Mouse (Mus musculus) embryonic facial prominence, embryonic 12.5 days (tissue): ENCODE data around the gene Npas3. TPM values are rescaled to one million over a fixed set of nuclear protein-coding genes. Genes with fewer than 3 reads are reported as not detected.
A peak's percentile ranks its signal among the peaks of the same experiment; 100 is the strongest.

Experiments used
- ATAC-seq: fragments of 200-750 bp; cut with Nextera tagmentation; 2 replicates; pipeline ENCODE4 v1.8.0; 2017; ENCODE audit not compliant: insufficient number of reproducible peaks, insufficient read depth, low FRiP score, low TSS enrichment
- H3K27ac ChIP-seq: fragments of 300-500 bp; sonication (generic); 2 replicates; pipeline ENCODE4 v1.5.1; 2016; ENCODE audit warnings: mild to moderate bottlenecking
- H3K27me3 ChIP-seq: fragments of 300-500 bp; sonication (generic); 2 replicates; pipeline ENCODE4 v1.6.1; 2016; ENCODE audit warnings: mild to moderate bottlenecking, moderate library complexity
- H3K36me3 ChIP-seq: fragments of 300-500 bp; sonication (generic); 2 replicates; pipeline ENCODE4 v1.6.1; 2016; ENCODE audit warnings: mild to moderate bottlenecking
- H3K4me1 ChIP-seq: fragments of 300-500 bp; sonication (generic); 2 replicates; pipeline ENCODE4 v1.6.1; 2016
- H3K4me2 ChIP-seq: fragments of 300-500 bp; sonication (generic); replicated peaks from 2 replicates; pipeline ENCODE4 v1.6.1; 2016; ENCODE audit warnings: mild to moderate bottlenecking, moderate library complexity
- H3K4me3 ChIP-seq: fragments of 300-500 bp; sonication (generic); 2 replicates; pipeline ENCODE4 v1.5.1; 2016; ENCODE audit warnings: mild to moderate bottlenecking
- H3K9ac ChIP-seq: fragments of 300-500 bp; sonication (generic); 2 replicates; pipeline ENCODE4 v1.6.1; 2016; ENCODE audit warnings: mild to moderate bottlenecking, moderate library complexity
- H3K9me3 ChIP-seq: fragments of 300-500 bp; sonication (generic); 2 replicates; pipeline ENCODE4 v1.6.1; 2016; ENCODE audit warnings: mild to moderate bottlenecking, moderate library complexity
- WGBS: fragments of 180-500 bp; shearing (Covaris S2); methylation state at CpG from one replicate; pipeline ENCODE4 v1.1.7; 2016; 5-methylcytosine and 5-hydroxymethylcytosine counted together
- polyA plus RNA-seq: library from polyadenylated mRNA; unstranded; fragments of >200 nt; fragmentation: Nextera tagmentation; extraction: Ambion mirVana; gene quantifications from 2 replicates; pipeline ENCODE4 v1.2.1, GENCODE M21; 2016

Gene Npas3
- polyA plus RNA-seq, 1 experiment from 2014 or later = 6.4 TPM

GRCm38 (mm10) chr12:53825251-53825650 lies 576.8 kb downstream of the Npas3 start:
- Histone ChIP-seq H3K27ac (no peak overlapping the region), H3K4me3 (no peak overlapping the region), H3K27me3 (no peaks in the 10 kb centered on the region), H3K9me3 (no peaks in the 10 kb centered on the region), H3K36me3 (no peaks in the 10 kb centered on the region), H3K4me2 (no peak overlapping the region), H3K4me1 (peaks cover 11% of the 10 kb centered on the region; the same call in 1 of the 2 replicates), H3K9ac (no peak overlapping the region)
- no peak for ATAC-seq

- 0 out of 2 replicates have a peak, but pooled peaks have one; percentile 74 for ATAC-seq
- Histone ChIP-seq H3K4me1 (peaks cover 11% of the 10 kb centered on the region; the same call in 1 of the 2 replicates), H3K27me3 (no peaks in the 10 kb centered on the region), H3K4me2 (no peak overlapping the region), H3K9me3 (no peaks in the 10 kb centered on the region), H3K27ac (no peak overlapping the region), H3K4me3 (no peak overlapping the region), H3K36me3 (no peaks in the 10 kb centered on the region), H3K9ac (no peak overlapping the region)
- 40% methylated on average over 12 of the region's 12 CpGs for WGBS
These were observed 577.6 kb downstream of the Npas3 start for GRCm38 (mm10) chr12:53825898-53826605.

GRCm38 (mm10) chr12:53826812-53827211 lies 578.3 kb downstream of the Npas3 start:
- Histone ChIP-seq H3K36me3 (no peaks in the 10 kb centered on the region), H3K27ac (no peak overlapping the region), H3K9ac (no peak overlapping the region), H3K4me3 (no peak overlapping the region), H3K4me1 (peaks cover 13% of the 10 kb centered on the region; the same call in 1 of the 2 replicates), H3K4me2 (no peak overlapping the region), H3K27me3 (no peaks in the 10 kb centered on the region), H3K9me3 (no peaks in the 10 kb centered on the region)
- 50% methylated on average over 3 of the region's 3 CpGs for WGBS
- ATAC-seq = no peak

GRCm38 (mm10) chr12:53832590-53832989 lies 584.1 kb downstream of the Npas3 start:
- no peak for ATAC-seq
- Histone ChIP-seq H3K9me3 (no peaks in the 10 kb centered on the region), H3K27me3 (no peaks in the 10 kb centered on the region), H3K4me2 (no peak overlapping the region), H3K4me1 (peaks cover 11% of the 10 kb centered on the region; the same call in 1 of the 2 replicates), H3K27ac (no peak overlapping the region), H3K4me3 (no peak overlapping the region), H3K36me3 (no peaks in the 10 kb centered on the region), H3K9ac (no peak overlapping the region)
- 41% methylated on average over 6 of the region's 6 CpGs for WGBS

- Histone ChIP-seq H3K9ac (no peak overlapping the region), H3K36me3 (no peaks in the 10 kb centered on the region), H3K4me3 (no peak overlapping the region), H3K27ac (no peak overlapping the region), H3K27me3 (no peaks in the 10 kb centered on the region), H3K4me1 (peaks cover 14% of the 10 kb centered on the region), H3K9me3 (no peaks in the 10 kb centered on the region), H3K4me2 (no peak overlapping the region)
- no peak for ATAC-seq
- WGBS = 68% methylated on average over 2 of the region's 2 CpGs
These were observed 584.9 kb downstream of the Npas3 start for GRCm38 (mm10) chr12:53833348-53833747.

GRCm38 (mm10) chr12:53836031-53836790 lies 587.7 kb downstream of the Npas3 start:
- no peaks in the 10 kb centered on the region for H3K36me3 ChIP-seq
- H3K27me3 ChIP-seq = no peaks in the 10 kb centered on the region
- no peak overlapping the region for H3K4me3 ChIP-seq
- no peak overlapping the region for H3K4me2 ChIP-seq
- H3K9me3 ChIP-seq = no peaks in the 10 kb centered on the region
- H3K4me1 ChIP-seq = peaks cover 19% of the 10 kb centered on the region
- H3K9ac ChIP-seq = no peak overlapping the region
- WGBS = 78% methylated on average over 27 of the region's 27 CpGs
- no peak for ATAC-seq
- H3K27ac ChIP-seq = no peak overlapping the region

GRCm38 (mm10) chr12:53837408-53837807 lies 588.9 kb downstream of the Npas3 start:
- Histone ChIP-seq H3K27me3 (no peaks in the 10 kb centered on the region), H3K36me3 (no peaks in the 10 kb centered on the region), H3K9ac (no peak overlapping the region), H3K4me2 (no peak overlapping the region), H3K4me1 (peaks cover 11% of the 10 kb centered on the region), H3K4me3 (no peak overlapping the region), H3K27ac (no peak overlapping the region), H3K9me3 (no peaks in the 10 kb centered on the region)
- 80% methylated on average over 15 of the region's 15 CpGs for WGBS
- no peak for ATAC-seq

GRCm38 (mm10) chr12:53838541-53838940 lies 590.1 kb downstream of the Npas3 start:
- WGBS = 23% methylated on average over 7 of the region's 7 CpGs
- Histone ChIP-seq H3K27ac (no peak overlapping the region), H3K4me2 (no peak overlapping the region), H3K4me1 (peaks cover 7% of the 10 kb centered on the region), H3K9me3 (no peaks in the 10 kb centered on the region), H3K9ac (no peak overlapping the region), H3K36me3 (no peaks in the 10 kb centered on the region), H3K27me3 (no peaks in the 10 kb centered on the region), H3K4me3 (no peak overlapping the region)
- no peak for ATAC-seq

- H3K36me3 ChIP-seq = no peaks in the 10 kb centered on the region
- ATAC-seq = no peak
These were observed 593.6 kb downstream of the Npas3 start for GRCm38 (mm10) chr12:53841928-53842671.

GRCm38 (mm10) chr12:53843626-53844025 lies 595.1 kb downstream of the Npas3 start:
- Histone ChIP-seq H3K9ac (no peak overlapping the region), H3K4me3 (no peak overlapping the region), H3K9me3 (no peaks in the 10 kb centered on the region), H3K4me2 (no peak overlapping the region), H3K36me3 (no peaks in the 10 kb centered on the region), H3K27ac (no peak overlapping the region), H3K4me1 (peaks cover 5% of the 10 kb centered on the region), H3K27me3 (no peaks in the 10 kb centered on the region)
- no peak for ATAC-seq
- WGBS = 60% methylated on average over 3 of the region's 3 CpGs

More at GRCm38 (mm10) chr12:53841928-53842671, 593.6 kb downstream of the Npas3 start:
- Histone ChIP-seq H3K9ac (no peak overlapping the region), H3K4me2 (no peak overlapping the region), H3K9me3 (no peaks in the 10 kb centered on the region), H3K27ac (no peak overlapping the region), H3K4me1 (peaks cover 10% of the 10 kb centered on the region), H3K27me3 (no peaks in the 10 kb centered on the region), H3K4me3 (no peak overlapping the region)
- 76% methylated on average over 16 of the region's 16 CpGs for WGBS

GRCm38 (mm10) chr12:53846154-53846665 lies 597.7 kb downstream of the Npas3 start:
- Histone ChIP-seq H3K9ac (no peak overlapping the region), H3K27ac (no peak overlapping the region), H3K36me3 (no peaks in the 10 kb centered on the region), H3K4me1 (0 out of 2 replicates have a peak, but pooled peaks cover 3% of the 10 kb centered on the region), H3K27me3 (no peaks in the 10 kb centered on the region), H3K9me3 (no peaks in the 10 kb centered on the region), H3K4me2 (no peak overlapping the region), H3K4me3 (no peak overlapping the region)
- ATAC-seq = no peak
- WGBS = 71% methylated on average over 12 of the region's 12 CpGs
